Mouse (Mus musculus): ENCODE results near the gene Klhdc3. TPM values are rescaled to one million over a fixed set of nuclear protein-coding genes. Genes with fewer than 3 reads are reported as not detected.
A peak's percentile ranks its signal among the peaks of the same experiment; 100 is the strongest.

Klhdc3 gene
- polyA plus RNA-seq, 1 experiment from 2014 or later: 175 TPM

- Histone ChIP-seq H3K27ac (ENCODE audit: low read length) (peak overlapping the region; percentile 92), H3K27me3 (ENCODE audit: control insufficient read depth, insufficient read depth, low read length) (no peaks in the 10 kb centered on the region), H3K4me1 (ENCODE audit: control insufficient read depth, insufficient read depth, low read length) (peaks cover 24% of the 10 kb centered on the region), H3K9me3 (replicated peaks; ENCODE audit: control insufficient read depth, low read length) (no peaks in the 10 kb centered on the region), H3K9ac (ENCODE audit: low read length) (peak overlapping the region; percentile 91), H3K4me3 (ENCODE audit: low read length) (peak overlapping the region; percentile 88), H3K36me3 (ENCODE audit: control insufficient read depth, insufficient read depth) (no peaks in the 10 kb centered on the region), H3K4me2 (ENCODE audit: low read depth, low read length) (peak overlapping the region; percentile 65)
- ATAC-seq (replicated peaks; ENCODE audit: extremely low read depth, insufficient read depth, low FRiP score): peak; percentile 76
- 3% methylated on average over 38 of the region's 41 CpGs for WGBS
These were observed 23.5 kb upstream of the Klhdc3 start for GRCm38 (mm10) chr17:46703971-46704886.

- H3K27me3 ChIP-seq (ENCODE audit: control insufficient read depth, insufficient read depth, low read length): no peaks in the 10 kb centered on the region
- H3K36me3 ChIP-seq (ENCODE audit: control insufficient read depth, insufficient read depth): no peaks in the 10 kb centered on the region
- no peak overlapping the region for H3K27ac ChIP-seq (ENCODE audit: low read length)
- peaks cover 29% of the 10 kb centered on the region for H3K4me1 ChIP-seq (ENCODE audit: control insufficient read depth, insufficient read depth, low read length)
- H3K4me3 ChIP-seq (ENCODE audit: low read length): no peak overlapping the region
- H3K4me2 ChIP-seq (ENCODE audit: low read depth, low read length): no peak overlapping the region
- no peak for ATAC-seq (replicated peaks; ENCODE audit: extremely low read depth, insufficient read depth, low FRiP score)
- WGBS: 89% methylated on average over 5 of the region's 5 CpGs
- H3K9ac ChIP-seq (ENCODE audit: low read length): no peak overlapping the region
- H3K9me3 ChIP-seq (replicated peaks; ENCODE audit: control insufficient read depth, low read length): no peaks in the 10 kb centered on the region
These were observed 21.8 kb upstream of the Klhdc3 start for GRCm38 (mm10) chr17:46702506-46702905.

GRCm38 (mm10) chr17:46702100-46702499 is 21.4 kb upstream of the Klhdc3 start:
- no peak overlapping the region for H3K27ac ChIP-seq (ENCODE audit: low read length)
- H3K27me3 ChIP-seq (ENCODE audit: control insufficient read depth, insufficient read depth, low read length): no peaks in the 10 kb centered on the region
- peaks cover 29% of the 10 kb centered on the region for H3K4me1 ChIP-seq (ENCODE audit: control insufficient read depth, insufficient read depth, low read length)

GRCm38 (mm10) chr17:46701489-46701888 is 20.8 kb upstream of the Klhdc3 start:
- Histone ChIP-seq H3K4me2 (ENCODE audit: low read depth, low read length) (no peak overlapping the region), H3K9ac (ENCODE audit: low read length) (no peak overlapping the region), H3K4me1 (ENCODE audit: control insufficient read depth, insufficient read depth, low read length) (peaks cover 29% of the 10 kb centered on the region), H3K4me3 (ENCODE audit: low read length) (no peak overlapping the region), H3K36me3 (ENCODE audit: control insufficient read depth, insufficient read depth) (no peaks in the 10 kb centered on the region), H3K9me3 (replicated peaks; ENCODE audit: control insufficient read depth, low read length) (no peaks in the 10 kb centered on the region), H3K27ac (ENCODE audit: low read length) (no peak overlapping the region), H3K27me3 (ENCODE audit: control insufficient read depth, insufficient read depth, low read length) (no peaks in the 10 kb centered on the region)
- WGBS: 80% methylated on average over 12 of the region's 12 CpGs
- ATAC-seq (replicated peaks; ENCODE audit: extremely low read depth, insufficient read depth, low FRiP score): no peak

More at GRCm38 (mm10) chr17:46702100-46702499, 21.4 kb upstream of the Klhdc3 start:
- Histone ChIP-seq H3K4me2 (ENCODE audit: low read depth, low read length) (no peak overlapping the region), H3K9me3 (replicated peaks; ENCODE audit: control insufficient read depth, low read length) (no peaks in the 10 kb centered on the region), H3K4me3 (ENCODE audit: low read length) (no peak overlapping the region), H3K9ac (ENCODE audit: low read length) (no peak overlapping the region), H3K36me3 (ENCODE audit: control insufficient read depth, insufficient read depth) (no peaks in the 10 kb centered on the region)
- WGBS: 85% methylated on average over 12 of the region's 12 CpGs
- ATAC-seq (replicated peaks; ENCODE audit: extremely low read depth, insufficient read depth, low FRiP score): no peak

GRCm38 (mm10) chr17:46699912-46700311 is 19.2 kb upstream of the Klhdc3 start:
- Histone ChIP-seq H3K27ac (ENCODE audit: low read length) (no peak overlapping the region), H3K9me3 (replicated peaks; ENCODE audit: control insufficient read depth, low read length) (no peaks in the 10 kb centered on the region), H3K36me3 (ENCODE audit: control insufficient read depth, insufficient read depth) (0 out of 2 replicates have a peak, but pooled peaks cover 3% of the 10 kb centered on the region), H3K4me2 (ENCODE audit: low read depth, low read length) (no peak overlapping the region), H3K9ac (ENCODE audit: low read length) (no peak overlapping the region), H3K4me1 (ENCODE audit: control insufficient read depth, insufficient read depth, low read length) (peaks cover 24% of the 10 kb centered on the region), H3K27me3 (ENCODE audit: control insufficient read depth, insufficient read depth, low read length) (no peaks in the 10 kb centered on the region), H3K4me3 (ENCODE audit: low read length) (no peak overlapping the region)
- no peak for ATAC-seq (replicated peaks; ENCODE audit: extremely low read depth, insufficient read depth, low FRiP score)
- WGBS: 91% methylated on average over 3 of the region's 3 CpGs

- H3K9me3 ChIP-seq (replicated peaks; ENCODE audit: control insufficient read depth, low read length): no peaks in the 10 kb centered on the region
- no peak overlapping the region for H3K9ac ChIP-seq (ENCODE audit: low read length)
- WGBS: 75% methylated on average over 5 of the region's 5 CpGs
- H3K4me1 ChIP-seq (ENCODE audit: control insufficient read depth, insufficient read depth, low read length): peaks cover 24% of the 10 kb centered on the region
- no peaks in the 10 kb centered on the region for H3K27me3 ChIP-seq (ENCODE audit: control insufficient read depth, insufficient read depth, low read length)
- H3K27ac ChIP-seq (ENCODE audit: low read length): no peak overlapping the region
- H3K36me3 ChIP-seq (ENCODE audit: control insufficient read depth, insufficient read depth): 0 out of 2 replicates have a peak, but pooled peaks cover 3% of the 10 kb centered on the region
- H3K4me3 ChIP-seq (ENCODE audit: low read length): no peak overlapping the region
- no peak for ATAC-seq (replicated peaks; ENCODE audit: extremely low read depth, insufficient read depth, low FRiP score)
- no peak overlapping the region for H3K4me2 ChIP-seq (ENCODE audit: low read depth, low read length)
These were observed 18.5 kb upstream of the Klhdc3 start for GRCm38 (mm10) chr17:46699245-46699644.

GRCm38 (mm10) chr17:46698515-46698914 is 17.8 kb upstream of the Klhdc3 start:
- Histone ChIP-seq H3K9ac (ENCODE audit: low read length) (no peak overlapping the region), H3K27ac (ENCODE audit: low read length) (no peak overlapping the region), H3K4me3 (ENCODE audit: low read length) (no peak overlapping the region), H3K9me3 (replicated peaks; ENCODE audit: control insufficient read depth, low read length) (no peaks in the 10 kb centered on the region), H3K4me1 (ENCODE audit: control insufficient read depth, insufficient read depth, low read length) (peaks cover 18% of the 10 kb centered on the region), H3K27me3 (ENCODE audit: control insufficient read depth, insufficient read depth, low read length) (no peaks in the 10 kb centered on the region), H3K36me3 (ENCODE audit: control insufficient read depth, insufficient read depth) (0 out of 2 replicates have a peak, but pooled peaks cover 3% of the 10 kb centered on the region), H3K4me2 (ENCODE audit: low read depth, low read length) (no peak overlapping the region)
- 84% methylated on average over 6 of the region's 6 CpGs for WGBS
- ATAC-seq (replicated peaks; ENCODE audit: extremely low read depth, insufficient read depth, low FRiP score): no peak

GRCm38 (mm10) chr17:46694517-46695063 is 13.9 kb upstream of the Klhdc3 start:
- Histone ChIP-seq H3K9me3 (replicated peaks; ENCODE audit: control insufficient read depth, low read length) (no peaks in the 10 kb centered on the region), H3K27ac (ENCODE audit: low read length) (no peak overlapping the region), H3K27me3 (ENCODE audit: control insufficient read depth, insufficient read depth, low read length) (no peaks in the 10 kb centered on the region), H3K4me3 (ENCODE audit: low read length) (no peak overlapping the region), H3K4me1 (ENCODE audit: control insufficient read depth, insufficient read depth, low read length) (peaks cover 5% of the 10 kb centered on the region; the same call in 1 of the 2 replicates), H3K9ac (ENCODE audit: low read length) (no peak overlapping the region), H3K4me2 (ENCODE audit: low read depth, low read length) (no peak overlapping the region), H3K36me3 (ENCODE audit: control insufficient read depth, insufficient read depth) (0 out of 2 replicates have a peak, but pooled peaks cover 3% of the 10 kb centered on the region)
- WGBS: 85% methylated on average over 1 of the region's 1 CpGs
- no peak for ATAC-seq (replicated peaks; ENCODE audit: extremely low read depth, insufficient read depth, low FRiP score)

- Histone ChIP-seq H3K36me3 (ENCODE audit: control insufficient read depth, insufficient read depth) (peaks cover 13% of the 10 kb centered on the region; the same call in 1 of the 2 replicates), H3K4me3 (ENCODE audit: low read length) (no peak overlapping the region), H3K27ac (ENCODE audit: low read length) (no peak overlapping the region), H3K9ac (ENCODE audit: low read length) (no peak overlapping the region), H3K4me1 (ENCODE audit: control insufficient read depth, insufficient read depth, low read length) (no peaks in the 10 kb centered on the region), H3K27me3 (ENCODE audit: control insufficient read depth, insufficient read depth, low read length) (no peaks in the 10 kb centered on the region), H3K4me2 (ENCODE audit: low read depth, low read length) (no peak overlapping the region), H3K9me3 (replicated peaks; ENCODE audit: control insufficient read depth, low read length) (no peaks in the 10 kb centered on the region)
- ATAC-seq (replicated peaks; ENCODE audit: extremely low read depth, insufficient read depth, low FRiP score): no peak
- 91% methylated on average over 2 of the region's 2 CpGs for WGBS
These were observed 10.7 kb upstream of the Klhdc3 start for GRCm38 (mm10) chr17:46691390-46691789.
